Mouse (Mus musculus) neural tube, embryonic 14.5 days (tissue): ENCODE results near the gene Hnf1a. TPM values are rescaled to one million over a fixed set of nuclear protein-coding genes. Genes with fewer than 3 reads are reported as not detected.
"Not testable (repeated sequence)": the region's sequence is repeated elsewhere in the genome, so short reads cannot be mapped to it uniquely, and the experiment has no call there.

ENCODE experiments used
- ATAC-seq: fragments of 200-750 bp; cut with Nextera tagmentation; 2 replicates; pipeline ENCODE4 v1.8.0; 2017; ENCODE audit warnings: low read depth, mild to moderate bottlenecking, moderate TSS enrichment, moderate library complexity
- H3K27ac ChIP-seq: fragments of 300-500 bp; sonication (generic); 2 replicates; pipeline ENCODE4 v1.5.1; 2014; ENCODE audit warnings: low read depth, mild to moderate bottlenecking, control low read depth, low read length, moderate library complexity, mixed read lengths
- H3K27me3 ChIP-seq: fragments of 300-500 bp; sonication (generic); 2 replicates; pipeline ENCODE4 v1.6.1; 2014; ENCODE audit warnings: low read length; ENCODE audit not compliant: control insufficient read depth, insufficient read depth
- H3K36me3 ChIP-seq: fragments of 300-500 bp; sonication (generic); 2 replicates; pipeline ENCODE4 v1.6.1; 2014; ENCODE audit warnings: low read length, mixed read lengths; ENCODE audit not compliant: control insufficient read depth, insufficient read depth
- H3K4me1 ChIP-seq: fragments of 300-500 bp; sonication (generic); 2 replicates; pipeline ENCODE4 v1.6.1; 2014; ENCODE audit warnings: low read length; ENCODE audit not compliant: control insufficient read depth, insufficient read depth
- H3K4me2 ChIP-seq: fragments of 300-500 bp; sonication (generic); 2 replicates; pipeline ENCODE4 v1.6.1; 2014; ENCODE audit warnings: mild to moderate bottlenecking, low read depth, low read length, control low read depth
- H3K4me3 ChIP-seq: fragments of 300-500 bp; sonication (generic); 2 replicates; pipeline ENCODE4 v1.5.1; 2014; ENCODE audit warnings: low read depth, low read length, control low read depth, mixed read lengths
- H3K9ac ChIP-seq: fragments of 300-500 bp; sonication (generic); replicated peaks from 2 replicates; pipeline ENCODE4 v1.6.1; 2014; ENCODE audit warnings: low read depth, mild to moderate bottlenecking, control low read depth, low read length, mixed read lengths
- H3K9me3 ChIP-seq: fragments of 300-500 bp; sonication (generic); 2 replicates; pipeline ENCODE4 v1.6.1; 2016; ENCODE audit warnings: low read length; ENCODE audit not compliant: control insufficient read depth
- WGBS: fragments of 180-500 bp; shearing (Covaris S2); extraction: QIAGEN DNeasy Blood & Tissue Kit; methylation state at CpG from one replicate; pipeline ENCODE4 v1.1.7; 2014; 5-methylcytosine and 5-hydroxymethylcytosine counted together
- polyA plus RNA-seq: library from polyadenylated mRNA; unstranded; fragments of >200 nt; fragmentation: Nextera tagmentation; extraction: Ambion mirVana; gene quantifications from 2 replicates; pipeline ENCODE4 v1.2.1, GENCODE M21; 2014

Gene Hnf1a
- polyA plus RNA-seq, 1 experiment from 2014 or later = 0.11 TPM

DNA sequence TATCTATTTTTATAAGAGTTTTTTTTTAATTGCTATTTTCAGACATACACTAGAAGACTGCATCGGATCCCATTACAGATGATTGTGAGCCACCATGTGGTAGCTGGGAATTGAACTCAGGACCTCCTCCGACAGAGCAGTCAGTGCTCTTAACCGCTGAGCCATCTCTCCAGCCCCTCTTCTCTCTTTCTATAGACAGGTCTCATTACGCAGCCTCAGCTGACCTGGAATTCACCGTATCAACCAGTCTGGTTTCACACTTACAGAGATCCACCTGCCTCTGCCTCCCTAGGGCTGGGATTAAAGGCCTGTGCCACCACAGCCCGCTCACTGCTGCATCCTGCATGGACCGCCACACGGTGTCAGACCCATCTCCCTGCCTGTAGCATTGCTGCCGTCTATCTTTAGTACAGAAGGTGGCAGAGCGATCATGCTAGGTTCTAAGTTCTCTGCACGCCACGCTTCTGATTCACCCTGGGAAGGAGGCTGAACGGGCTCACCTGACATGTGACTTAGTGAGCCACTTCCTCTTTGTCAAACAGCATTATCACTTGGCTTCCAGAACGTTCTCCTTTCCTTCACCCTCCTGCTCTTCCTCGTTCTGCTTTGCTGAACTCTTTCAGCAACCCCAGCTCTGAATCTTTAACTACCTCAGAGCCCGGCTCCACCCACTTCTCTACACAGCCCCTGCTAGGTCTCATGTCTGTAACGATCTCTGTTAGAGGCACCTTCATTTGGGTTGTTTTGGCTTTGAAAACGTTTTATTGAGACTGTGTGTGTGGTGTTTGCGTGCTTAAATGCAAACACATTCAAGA lies 49.1 kb downstream of the Hnf1a start:
- H3K4me2 ChIP-seq = no peak overlapping the region
- ATAC-seq = no peak
- H3K9ac ChIP-seq = no peak overlapping the region
- H3K36me3 ChIP-seq = no peaks in the 10 kb centered on the region
- H3K9me3 ChIP-seq = no peaks in the 10 kb centered on the region
- H3K4me3 ChIP-seq = no peak overlapping the region
- H3K4me1 ChIP-seq = no peaks in the 10 kb centered on the region
- no peaks in the 10 kb centered on the region for H3K27me3 ChIP-seq
- no peak overlapping the region for H3K27ac ChIP-seq
- WGBS = 80% methylated on average over 19 of the region's 19 CpGs

DNA sequence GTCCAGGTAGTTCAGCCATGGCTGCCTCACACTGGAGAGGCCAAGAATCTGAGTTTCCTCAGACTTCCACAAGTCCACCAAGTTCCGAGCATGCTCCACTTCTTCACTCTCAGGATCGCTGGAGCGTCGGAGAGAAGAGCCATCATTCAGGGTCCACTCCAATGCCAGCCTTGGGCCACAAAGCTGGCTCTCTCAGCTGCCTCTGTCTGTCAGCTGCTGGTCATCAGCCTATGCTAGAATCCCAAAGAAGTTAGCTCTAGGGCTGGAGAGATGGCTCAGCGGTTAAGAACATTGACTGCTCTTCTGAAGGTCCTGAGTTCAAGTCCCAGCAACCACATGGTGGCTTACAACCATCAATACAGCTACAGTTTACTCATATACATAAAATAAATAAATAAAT lies 53.5 kb downstream of the Hnf1a start:
- not testable (repeated sequence) for H3K36me3 ChIP-seq
- 96% methylated on average over 5 of the region's 5 CpGs for WGBS

DNA sequence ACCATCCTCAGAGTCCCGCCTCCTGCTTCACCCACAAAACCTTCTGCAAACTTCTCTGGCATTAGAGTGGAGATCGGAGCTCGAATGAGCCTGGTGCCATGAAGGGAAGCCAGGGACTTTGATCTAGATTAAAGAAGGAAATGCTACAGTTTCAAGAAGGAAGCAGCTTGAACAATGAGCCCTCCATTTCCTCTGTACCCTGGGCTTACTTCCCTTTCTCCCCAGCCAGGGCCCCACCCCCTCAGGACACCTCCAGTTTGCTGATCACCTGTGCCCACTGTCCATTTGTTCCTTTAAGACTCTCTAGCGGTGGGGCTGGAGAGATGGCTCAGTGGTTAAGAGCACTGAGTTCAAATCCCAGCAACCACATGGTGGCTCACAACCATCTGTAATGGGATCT lies 54.1 kb downstream of the Hnf1a start:
- Histone ChIP-seq H3K4me2 (no peak overlapping the region), H3K9ac (no peak overlapping the region), H3K27me3 (no peaks in the 10 kb centered on the region), H3K27ac (no peak overlapping the region), H3K9me3 (no peaks in the 10 kb centered on the region), H3K4me1 (no peaks in the 10 kb centered on the region), H3K4me3 (no peak overlapping the region), H3K36me3 (no peaks in the 10 kb centered on the region)
- ATAC-seq = no peak
- 90% methylated on average over 4 of the region's 4 CpGs for WGBS

More for the DNA sequence above, 53.5 kb downstream of the Hnf1a start:
- H3K4me3 ChIP-seq, H3K27ac ChIP-seq, H3K27me3 ChIP-seq, H3K9me3 ChIP-seq, ATAC-seq, H3K4me2 ChIP-seq, H3K9ac ChIP-seq, H3K4me1 ChIP-seq: not testable (repeated sequence)

GRCm38 (mm10) chr5:114915854-114916253 lies 55.0 kb downstream of the Hnf1a start:
- Histone ChIP-seq H3K4me2 (no peak overlapping the region), H3K9ac (no peak overlapping the region), H3K4me1 (no peaks in the 10 kb centered on the region), H3K36me3 (no peaks in the 10 kb centered on the region), H3K27me3 (no peaks in the 10 kb centered on the region), H3K27ac (no peak overlapping the region), H3K9me3 (no peaks in the 10 kb centered on the region), H3K4me3 (no peak overlapping the region)
- WGBS = 83% methylated on average over 5 of the region's 5 CpGs
- ATAC-seq = no peak

- Histone ChIP-seq H3K4me1 (no peaks in the 10 kb centered on the region), H3K9me3 (no peaks in the 10 kb centered on the region), H3K4me3 (no peak overlapping the region), H3K36me3 (no peaks in the 10 kb centered on the region), H3K27ac (no peak overlapping the region), H3K4me2 (no peak overlapping the region), H3K27me3 (no peaks in the 10 kb centered on the region), H3K9ac (no peak overlapping the region)
- 79% methylated on average over 8 of the region's 8 CpGs for WGBS
- ATAC-seq = no peak
These were observed 56.0 kb downstream of the Hnf1a start for GRCm38 (mm10) chr5:114914855-114915254.

DNA sequence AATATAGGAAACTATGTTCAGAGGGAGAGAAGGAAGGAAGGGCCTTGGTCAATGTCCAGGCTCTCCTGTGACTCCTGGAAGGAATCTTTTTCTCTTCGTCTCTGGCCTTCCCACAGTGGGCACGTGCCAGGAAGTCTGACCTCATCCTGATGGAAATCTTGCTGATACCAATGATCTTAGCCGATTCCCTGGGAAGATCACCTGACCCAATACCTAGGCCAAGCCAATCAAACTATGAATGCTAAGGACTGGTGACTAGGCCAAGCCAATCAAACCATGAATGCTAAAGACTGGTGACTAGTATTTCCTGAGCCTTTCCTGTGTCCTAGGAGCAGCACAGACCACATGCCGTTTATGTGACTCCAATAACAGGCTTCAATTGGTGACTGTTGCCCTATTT lies 57.2 kb downstream of the Hnf1a start:
- WGBS = 80% methylated on average over 4 of the region's 4 CpGs
- Histone ChIP-seq H3K36me3 (no peaks in the 10 kb centered on the region), H3K27me3 (no peaks in the 10 kb centered on the region), H3K4me3 (no peak overlapping the region), H3K9me3 (no peaks in the 10 kb centered on the region), H3K9ac (no peak overlapping the region), H3K4me2 (no peak overlapping the region), H3K27ac (no peak overlapping the region), H3K4me1 (no peaks in the 10 kb centered on the region)
- ATAC-seq = no peak

- no peak for ATAC-seq
- Histone ChIP-seq H3K27ac (no peak overlapping the region), H3K27me3 (no peaks in the 10 kb centered on the region), H3K36me3 (no peaks in the 10 kb centered on the region), H3K9me3 (no peaks in the 10 kb centered on the region), H3K9ac (no peak overlapping the region), H3K4me3 (no peak overlapping the region), H3K4me2 (no peak overlapping the region), H3K4me1 (no peaks in the 10 kb centered on the region)
- WGBS = 48% methylated on average over 13 of the region's 13 CpGs
These were observed 62.1 kb downstream of the Hnf1a start for GRCm38 (mm10) chr5:114908598-114909305.

- no peak overlapping the region for H3K27ac ChIP-seq
- H3K27me3 ChIP-seq = no peaks in the 10 kb centered on the region
- WGBS = 45% methylated on average over 1 of the region's 1 CpGs
- no peak overlapping the region for H3K4me3 ChIP-seq
- no peak overlapping the region for H3K4me2 ChIP-seq
- ATAC-seq = no peak
- no peaks in the 10 kb centered on the region for H3K4me1 ChIP-seq
- no peaks in the 10 kb centered on the region for H3K9me3 ChIP-seq
- H3K36me3 ChIP-seq = no peaks in the 10 kb centered on the region
- no peak overlapping the region for H3K9ac ChIP-seq
These were observed 68.5 kb downstream of the Hnf1a start for GRCm38 (mm10) chr5:114902413-114902812.
